Mouse (Mus musculus) hindbrain, postnatal 0 days (tissue): Measurements from ENCODE around the gene Gm28043. TPM values are rescaled to one million over a fixed set of nuclear protein-coding genes. Genes with fewer than 3 reads are reported as not detected.

Experiments used
- ATAC-seq: fragments of 200-750 bp; cut with Nextera tagmentation; 2 replicates; pipeline ENCODE4 v1.8.0; 2017; ENCODE audit warnings: mild to moderate bottlenecking, moderate TSS enrichment, moderate library complexity
- DNase-seq: peaks from one replicate; pipeline ENCODE4 v3.0.0-alpha.2; 2015; ENCODE audit warnings: low spot score
- H3K27ac ChIP-seq: fragments of 300-500 bp; sonication (generic); 2 replicates; pipeline ENCODE4 v1.5.1; 2014; ENCODE audit warnings: mild to moderate bottlenecking
- H3K27me3 ChIP-seq: fragments of 300-500 bp; sonication (generic); 2 replicates; pipeline ENCODE4 v1.6.1; 2014; ENCODE audit warnings: low read length, mixed read lengths; ENCODE audit not compliant: insufficient read depth
- H3K36me3 ChIP-seq: fragments of 300-500 bp; sonication (generic); 2 replicates; pipeline ENCODE4 v1.6.1; 2014; ENCODE audit warnings: low read length, mixed read lengths; ENCODE audit not compliant: insufficient read depth
- H3K4me1 ChIP-seq: fragments of 300-500 bp; sonication (generic); 2 replicates; pipeline ENCODE4 v1.6.1; 2014; ENCODE audit warnings: antibody characterized with exemption, low read length, mixed read lengths; ENCODE audit not compliant: insufficient read depth
- H3K4me2 ChIP-seq: fragments of 300-500 bp; sonication (generic); 2 replicates; pipeline ENCODE4 v1.6.1; 2014; ENCODE audit warnings: low read depth, mild to moderate bottlenecking, low read length, moderate library complexity, mixed read lengths
- H3K4me3 ChIP-seq: fragments of 300-500 bp; sonication (generic); 2 replicates; pipeline ENCODE4 v1.5.1; 2014; ENCODE audit warnings: low read length
- H3K9ac ChIP-seq: fragments of 300-500 bp; sonication (generic); replicated peaks from 2 replicates; pipeline ENCODE4 v1.6.1; 2014; ENCODE audit warnings: mild to moderate bottlenecking, low read length, moderate library complexity, mixed read lengths
- H3K9me3 ChIP-seq: fragments of 300-500 bp; sonication (generic); 2 replicates; pipeline ENCODE4 v1.6.1; 2016; ENCODE audit warnings: low read length, mixed read lengths
- CTCF ChIP-seq: IDR thresholded peaks from 2 replicates; pipeline ENCODE4 v1.5.1; 2016; ENCODE audit warnings: antibody characterized with exemption, control low read depth, low read depth
- WGBS: fragments of 180-500 bp; shearing (Covaris S2); extraction: QIAGEN DNeasy Blood & Tissue Kit; methylation state at CpG from one replicate; pipeline ENCODE4 v1.1.7; 2014; 5-methylcytosine and 5-hydroxymethylcytosine counted together
- polyA plus RNA-seq: library from polyadenylated mRNA; unstranded; fragments of >200 nt; fragmentation: Nextera tagmentation; extraction: Ambion mirVana; gene quantifications from 2 replicates; pipeline ENCODE4 v1.2.1, GENCODE M21; 2015
- total RNA-seq: library from RNA; depleted of rRNA; stranded (reverse); fragments of >200 nt; gene quantifications from 2 replicates; pipeline ENCODE4 v1.2.3, GENCODE M21; 2014

Gene Gm28043
- total and polyA plus RNA-seq, 2 experiments from 2014 or later = 1.9 to 2.6 TPM

DNA sequence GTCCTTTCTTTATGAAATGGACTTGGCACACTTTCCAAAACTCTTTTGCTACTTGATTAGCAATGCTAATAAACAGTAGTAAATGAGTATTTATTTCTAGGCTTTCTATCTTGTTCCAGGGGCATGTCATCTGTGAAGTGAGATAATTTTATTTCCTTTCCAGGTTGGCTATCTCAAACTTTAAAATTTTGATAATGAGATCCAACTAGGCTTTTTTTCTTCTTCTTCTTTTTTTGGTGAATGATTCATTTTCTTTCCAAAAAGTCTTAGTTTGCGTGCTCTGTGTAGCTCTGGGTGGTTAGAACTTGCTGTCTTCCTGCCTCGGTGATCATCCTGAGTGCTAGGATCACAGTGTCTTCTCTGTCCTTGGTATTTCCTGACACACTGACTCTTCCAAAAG lies 78.2 kb downstream of the Gm28043 start:
- DNase-seq (no peak), ATAC-seq (no peak)
- no peak overlapping the region for H3K4me3 ChIP-seq
- H3K4me1 ChIP-seq = no peaks in the 10 kb centered on the region
- no peak overlapping the region for H3K4me2 ChIP-seq
- no peak overlapping the region for H3K9ac ChIP-seq
- peaks cover 60% of the 10 kb centered on the region for H3K36me3 ChIP-seq
- H3K9me3 ChIP-seq = no peaks in the 10 kb centered on the region
- WGBS = 88% methylated on average over 2 of the region's 2 CpGs
- no peaks in the 10 kb centered on the region for H3K27me3 ChIP-seq
- TF ChIP-seq CTCF = no peak
- H3K27ac ChIP-seq = no peak overlapping the region

DNA sequence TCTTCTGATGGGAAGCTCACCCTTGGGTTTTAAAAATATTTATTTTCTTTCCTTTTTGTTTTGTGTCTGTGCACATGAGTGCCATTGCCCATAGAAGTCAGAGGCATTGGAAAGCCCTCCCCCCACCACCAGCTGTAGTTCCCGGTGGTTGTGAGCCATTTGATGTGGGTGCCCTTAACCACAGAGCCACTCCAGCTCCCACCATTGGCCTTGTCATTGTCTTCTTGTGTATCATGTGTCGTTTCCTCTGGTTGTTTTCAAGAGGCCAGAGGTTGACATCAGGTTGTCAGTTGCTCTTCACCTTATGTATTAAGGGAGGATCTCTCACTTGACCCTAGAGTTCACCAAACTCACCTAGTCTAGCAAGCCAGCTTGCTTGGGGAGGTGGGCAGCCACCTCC lies 78.9 kb downstream of the Gm28043 start:
- H3K27ac ChIP-seq = no peak overlapping the region
- no peak overlapping the region for H3K4me2 ChIP-seq
- H3K27me3 ChIP-seq = no peaks in the 10 kb centered on the region
- ATAC-seq = no peak
- peaks cover 62% of the 10 kb centered on the region for H3K36me3 ChIP-seq
- DNase-seq = no peak
- no peak overlapping the region for H3K4me3 ChIP-seq
- no peaks in the 10 kb centered on the region for H3K4me1 ChIP-seq
- 81% methylated on average over 2 of the region's 2 CpGs for WGBS
- no peaks in the 10 kb centered on the region for H3K9me3 ChIP-seq
- no peak overlapping the region for H3K9ac ChIP-seq
- no peak for TF ChIP-seq CTCF

DNA sequence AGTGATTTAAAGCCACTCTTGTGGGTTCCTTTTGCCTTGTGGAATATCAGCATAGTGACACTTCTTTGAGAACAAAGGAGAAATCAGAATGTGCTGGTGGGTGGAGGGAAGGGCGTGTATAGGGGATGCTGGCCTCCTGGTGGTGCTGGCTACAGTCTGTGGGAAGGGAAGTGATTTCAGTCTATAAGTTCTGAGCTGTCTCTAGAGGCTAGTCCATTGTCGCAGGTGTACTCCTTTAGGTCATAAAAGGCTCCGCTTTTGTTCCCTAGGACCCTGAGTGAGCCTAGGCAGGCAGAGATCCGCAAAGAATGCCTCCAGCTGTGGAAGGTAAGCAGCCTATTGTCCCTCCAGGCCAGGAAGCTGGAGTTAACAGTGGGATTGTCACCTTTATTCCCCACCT lies 79.8 kb downstream of the Gm28043 start:
- H3K4me1 ChIP-seq = no peaks in the 10 kb centered on the region
- DNase-seq = no peak
- ATAC-seq = no peak
- no peak overlapping the region for H3K9ac ChIP-seq
- H3K4me2 ChIP-seq = no peak overlapping the region
- H3K27ac ChIP-seq = no peak overlapping the region
- no peak overlapping the region for H3K4me3 ChIP-seq
- 75% methylated on average over 4 of the region's 4 CpGs for WGBS
- no peak for TF ChIP-seq CTCF
- no peaks in the 10 kb centered on the region for H3K9me3 ChIP-seq
- peaks cover 68% of the 10 kb centered on the region for H3K36me3 ChIP-seq
- no peaks in the 10 kb centered on the region for H3K27me3 ChIP-seq

DNA sequence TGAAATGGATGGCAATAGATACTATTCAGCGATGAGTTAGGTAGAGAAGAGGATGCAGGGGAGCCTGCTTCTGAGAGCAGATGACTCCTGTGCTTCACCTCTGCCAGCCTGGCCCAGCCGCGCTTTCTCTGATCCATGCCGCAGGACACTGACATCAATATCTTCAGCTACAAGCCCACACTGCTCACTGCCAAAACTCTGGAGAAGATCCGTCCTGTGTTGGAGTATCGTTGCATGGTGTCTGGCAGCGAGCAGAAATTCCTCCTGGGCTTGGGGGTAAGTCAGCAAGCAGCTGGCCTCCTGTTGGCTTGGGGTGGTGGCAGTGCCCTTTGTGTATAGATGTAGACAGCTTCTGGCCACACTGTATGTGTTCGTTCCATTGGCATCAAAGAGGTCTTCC lies 82.3 kb downstream of the Gm28043 start:
- Histone ChIP-seq H3K9ac (no peak overlapping the region), H3K9me3 (no peaks in the 10 kb centered on the region), H3K4me1 (no peaks in the 10 kb centered on the region), H3K4me2 (no peak overlapping the region), H3K27ac (no peak overlapping the region), H3K27me3 (no peaks in the 10 kb centered on the region), H3K36me3 (peaks cover 71% of the 10 kb centered on the region), H3K4me3 (no peak overlapping the region)
- WGBS = 91% methylated on average over 8 of the region's 8 CpGs
- no peak for TF ChIP-seq CTCF
- DNase-seq = no peak
- ATAC-seq = no peak

- TF ChIP-seq CTCF = no peak
- H3K9ac ChIP-seq = no peak overlapping the region
- peaks cover 75% of the 10 kb centered on the region for H3K36me3 ChIP-seq
- H3K4me3 ChIP-seq = no peak overlapping the region
- H3K4me1 ChIP-seq = peaks cover 2% of the 10 kb centered on the region; the same call in 1 of the 2 replicates
- no peak overlapping the region for H3K27ac ChIP-seq
- DNase-seq = no peak
- H3K4me2 ChIP-seq = no peak overlapping the region
- H3K27me3 ChIP-seq = no peaks in the 10 kb centered on the region
- 88% methylated on average over 6 of the region's 6 CpGs for WGBS
- ATAC-seq = no peak
- H3K9me3 ChIP-seq = no peaks in the 10 kb centered on the region
Observed at GRCm38 (mm10) chr17:29698421-29698820, 83.7 kb downstream of the Gm28043 start.

- Histone ChIP-seq H3K4me2 (no peak overlapping the region), H3K36me3 (peaks cover 61% of the 10 kb centered on the region), H3K27ac (no peak overlapping the region), H3K9ac (no peak overlapping the region), H3K9me3 (no peaks in the 10 kb centered on the region), H3K4me3 (no peak overlapping the region), H3K27me3 (no peaks in the 10 kb centered on the region), H3K4me1 (peaks cover 3% of the 10 kb centered on the region; the same call in 1 of the 2 replicates)
- WGBS = 89% methylated on average over 7 of the region's 7 CpGs
- no peak for DNase-seq
- no peak for ATAC-seq
- TF ChIP-seq CTCF = no peak
Observed at GRCm38 (mm10) chr17:29700573-29700972, 85.9 kb downstream of the Gm28043 start.

GRCm38 (mm10) chr17:29702938-29703710 lies 88.4 kb downstream of the Gm28043 start:
- DNase-seq (peak; percentile 44), ATAC-seq (peak; percentile 16; the same call in 1 of the 2 replicates)
- no peaks in the 10 kb centered on the region for H3K27me3 ChIP-seq
- no peak overlapping the region for H3K4me3 ChIP-seq
- H3K9me3 ChIP-seq = no peaks in the 10 kb centered on the region
- peak overlapping the region; percentile 15; the same call in 1 of the 2 replicates for H3K9ac ChIP-seq
- peaks cover 45% of the 10 kb centered on the region for H3K36me3 ChIP-seq
- 0 out of 2 replicates have a peak, but pooled peaks have one; percentile 21 for TF ChIP-seq CTCF
- H3K27ac ChIP-seq = no peak overlapping the region
- H3K4me1 ChIP-seq = peaks cover 3% of the 10 kb centered on the region; the same call in 1 of the 2 replicates
- no peak overlapping the region for H3K4me2 ChIP-seq
- 49% methylated on average over 4 of the region's 4 CpGs for WGBS
